Mouse (Mus musculus): Measurements from ENCODE around the gene Krt16. TPM values are rescaled to one million over a fixed set of nuclear protein-coding genes. Genes with fewer than 3 reads are reported as not detected.

The Krt16 gene
- polyA plus RNA-seq, 1 experiment, result not detected

DNA sequence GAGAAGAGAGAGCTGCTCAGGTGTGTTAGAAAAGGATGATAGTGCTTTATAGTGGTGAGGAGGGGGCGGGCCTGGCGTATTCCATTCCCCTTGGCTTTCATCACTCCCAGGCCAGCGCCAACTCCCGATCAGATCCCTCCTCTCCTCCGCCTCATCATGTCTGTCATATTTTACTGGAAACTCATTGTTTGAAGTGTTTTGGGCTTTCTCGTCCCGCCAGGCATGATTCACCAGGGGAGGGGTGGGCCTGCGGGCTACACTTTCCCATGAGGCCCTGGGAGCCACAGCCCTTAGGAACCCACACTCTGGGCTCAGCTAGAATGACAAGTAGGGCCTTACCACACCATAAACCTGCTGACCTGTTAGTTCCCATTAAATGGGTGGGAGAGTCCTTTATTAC is 41.2 kb downstream of the Krt16 start, which contains the start of gene Krt14:
Gene Krt14 (minus strand): TSS at position 51 of the 400 bp plus-strand sequence.
- H3K4me3 ChIP-seq (ENCODE audit: insufficient read depth, low read length), result no peak within 1 kb of the TSS
- no peaks in the 10 kb centered on the region for H3K4me1 ChIP-seq (ENCODE audit: control insufficient read depth, insufficient read depth, low read length)
- TF ChIP-seq POLR2A (IDR thresholded peaks at IDR 0.05; ENCODE audit: low read depth, low read length), result no peak
- TF ChIP-seq CTCF (IDR thresholded peaks at IDR 0.05; ENCODE audit: borderline replicate concordance, insufficient read depth, low read length), result no peak
- no peak within 1 kb of the TSS for H3K27ac ChIP-seq (ENCODE audit: insufficient read depth, low read length)

DNA sequence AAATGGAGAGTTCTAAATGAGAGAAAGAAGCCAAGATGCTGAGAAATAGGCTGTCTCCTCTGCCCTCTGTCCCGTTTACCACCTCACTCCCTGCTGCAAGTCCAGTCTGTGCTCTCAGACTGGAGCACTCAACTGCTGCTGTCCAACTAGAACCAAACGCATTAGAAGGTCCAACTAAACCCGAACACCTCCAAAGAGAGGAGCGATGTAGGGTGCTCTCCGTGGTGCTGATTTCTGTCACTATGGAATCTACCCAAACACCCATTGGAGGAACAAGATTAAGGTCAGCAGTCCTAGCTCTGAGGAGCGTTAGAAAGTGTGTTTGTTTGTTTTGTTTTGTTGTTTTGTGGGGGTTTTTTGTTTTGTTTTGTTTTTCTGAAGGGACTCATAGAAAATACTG is 45.3 kb downstream of the Krt16 start:
- no peak overlapping the region for H3K27ac ChIP-seq (ENCODE audit: insufficient read depth, low read length)
- H3K4me1 ChIP-seq (ENCODE audit: control insufficient read depth, insufficient read depth, low read length), result no peaks in the 10 kb centered on the region
- no peak for TF ChIP-seq POLR2A (IDR thresholded peaks at IDR 0.05; ENCODE audit: low read depth, low read length)
- no peak for TF ChIP-seq CTCF (IDR thresholded peaks at IDR 0.05; ENCODE audit: borderline replicate concordance, insufficient read depth, low read length)
- no peak overlapping the region for H3K4me3 ChIP-seq (ENCODE audit: insufficient read depth, low read length)

DNA sequence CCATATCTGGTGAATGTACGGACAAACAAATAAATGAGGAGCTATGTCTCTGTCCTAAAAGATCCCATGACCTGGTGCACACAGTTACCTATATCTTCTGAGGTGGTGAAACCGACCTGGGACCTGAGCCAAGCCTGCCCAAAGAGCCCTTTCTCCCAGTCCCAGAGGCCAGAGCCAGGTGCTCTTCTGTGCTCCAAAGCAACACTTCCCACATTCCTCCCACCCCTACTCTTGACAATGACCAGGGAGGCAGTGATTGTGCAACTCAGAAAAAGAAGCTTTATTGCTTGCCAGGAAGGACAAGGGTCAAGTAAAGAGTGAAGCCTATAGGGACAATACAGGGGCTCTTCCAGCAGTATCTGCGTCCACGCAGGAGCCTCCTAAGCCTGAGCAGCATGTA is 45.8 kb downstream of the Krt16 start:
- Histone ChIP-seq H3K4me1 (ENCODE audit: control insufficient read depth, insufficient read depth, low read length) (no peaks in the 10 kb centered on the region), H3K27ac (ENCODE audit: insufficient read depth, low read length) (no peak overlapping the region), H3K4me3 (ENCODE audit: insufficient read depth, low read length) (no peak overlapping the region)
- no peak for TF ChIP-seq CTCF (IDR thresholded peaks at IDR 0.05; ENCODE audit: borderline replicate concordance, insufficient read depth, low read length)
- TF ChIP-seq POLR2A (IDR thresholded peaks at IDR 0.05; ENCODE audit: low read depth, low read length), result no peak

DNA sequence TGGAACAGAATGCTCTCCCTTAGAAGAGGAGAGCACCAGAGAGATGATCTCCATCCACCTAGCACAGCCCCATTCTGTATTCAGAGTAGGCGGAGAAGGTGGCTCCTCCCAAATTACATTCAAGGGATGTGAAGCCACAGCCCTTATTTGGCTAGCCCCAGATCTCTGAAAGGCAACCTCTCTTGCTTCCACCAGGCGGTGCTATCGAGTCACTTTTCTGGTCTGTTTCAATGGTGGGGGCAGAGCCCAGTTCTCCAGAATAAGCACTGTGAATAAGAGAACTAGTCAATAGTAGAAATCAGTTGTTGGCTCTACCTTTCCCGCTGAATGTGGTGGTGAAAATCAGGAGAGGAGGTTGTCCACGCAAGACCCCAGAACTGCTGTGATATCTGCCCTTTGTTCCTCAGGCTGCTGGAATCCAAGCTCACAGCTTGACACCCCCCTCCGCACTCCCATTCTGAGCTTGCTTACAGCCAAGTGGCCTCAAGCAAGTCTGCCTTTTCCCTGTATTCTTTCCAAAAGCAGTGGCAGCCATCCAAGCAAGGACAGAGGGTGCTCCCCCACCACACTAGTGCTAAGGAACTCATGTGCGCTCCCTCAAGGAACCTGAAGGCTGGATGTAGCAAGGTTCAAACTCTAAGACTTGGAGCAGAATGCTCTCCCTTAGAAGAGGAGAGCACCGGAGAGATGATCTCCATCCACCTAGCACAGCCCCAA is 48.4 kb downstream of the Krt16 start:
- TF ChIP-seq POLR2A (IDR thresholded peaks at IDR 0.05; ENCODE audit: low read depth, low read length), result no peak
- TF ChIP-seq CTCF (IDR thresholded peaks at IDR 0.05; ENCODE audit: borderline replicate concordance, insufficient read depth, low read length), result no peak
- Histone ChIP-seq H3K4me1 (ENCODE audit: control insufficient read depth, insufficient read depth, low read length) (no peaks in the 10 kb centered on the region), H3K27ac (ENCODE audit: insufficient read depth, low read length) (no peak overlapping the region), H3K4me3 (ENCODE audit: insufficient read depth, low read length) (no peak overlapping the region)

DNA sequence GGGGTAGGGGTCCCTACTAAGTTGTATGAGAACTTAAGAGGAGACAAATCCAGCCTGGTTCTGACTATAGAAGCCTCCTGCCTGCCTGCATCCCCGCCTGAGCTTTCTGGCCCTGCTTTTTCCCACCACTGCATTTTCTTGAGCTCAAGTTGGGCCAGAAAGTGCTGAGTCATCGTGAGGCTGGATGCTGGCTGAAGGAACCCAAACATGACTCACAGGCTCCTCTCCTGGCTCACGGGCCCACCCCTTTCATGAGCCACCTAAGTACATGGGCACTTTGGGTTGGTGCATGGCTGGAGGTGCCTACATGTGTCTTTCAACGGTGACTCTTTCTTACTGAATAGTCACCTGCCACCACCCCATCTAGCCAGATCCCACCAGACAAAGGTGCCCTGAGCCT is 50.0 kb downstream of the Krt16 start:
- H3K27ac ChIP-seq (ENCODE audit: insufficient read depth, low read length), result no peak overlapping the region
- H3K4me1 ChIP-seq (ENCODE audit: control insufficient read depth, insufficient read depth, low read length), result no peaks in the 10 kb centered on the region
- TF ChIP-seq CTCF (IDR thresholded peaks at IDR 0.05; ENCODE audit: borderline replicate concordance, insufficient read depth, low read length) (no peak), POLR2A (IDR thresholded peaks at IDR 0.05; ENCODE audit: low read depth, low read length) (no peak)
- H3K4me3 ChIP-seq (ENCODE audit: insufficient read depth, low read length), result no peak overlapping the region

Other genes starting within 250 kb of the Krt16 start
- not detected in 2 replicates for gene Krt33a, start 232.7 kb downstream of the Krt16 start, polyA plus RNA-seq (2011; ENCODE audit: insufficient read length, low read depth, missing spikeins)
- not detected in 2 replicates for gene Krt33b, start 219.0 kb downstream of the Krt16 start, polyA plus RNA-seq (2011; ENCODE audit: insufficient read length, low read depth, missing spikeins)
- gene Krt34, start 207.3 kb downstream of the Krt16 start, polyA plus RNA-seq (2011; ENCODE audit: insufficient read length, low read depth, missing spikeins), result not detected in 2 replicates
- gene Krt31, start 198.4 kb downstream of the Krt16 start, polyA plus RNA-seq (2011; ENCODE audit: insufficient read length, low read depth, missing spikeins), result not detected in 2 replicates
- gene Krt32, start 160.7 kb downstream of the Krt16 start, polyA plus RNA-seq (2011; ENCODE audit: insufficient read length, low read depth, missing spikeins), result not detected in 2 replicates
- not detected in 2 replicates for gene Krt35, start 152.7 kb downstream of the Krt16 start, polyA plus RNA-seq (2011; ENCODE audit: insufficient read length, low read depth, missing spikeins)
- gene Krt36, start 143.3 kb downstream of the Krt16 start, polyA plus RNA-seq (2011; ENCODE audit: insufficient read length, low read depth, missing spikeins), result not detected in 2 replicates
- gene Krt13, start 127.3 kb downstream of the Krt16 start, polyA plus RNA-seq (2011; ENCODE audit: insufficient read length, low read depth, missing spikeins), result not detected in 2 replicates
- not detected in 2 replicates for gene Krt15, start 113.0 kb downstream of the Krt16 start, polyA plus RNA-seq (2011; ENCODE audit: insufficient read length, low read depth, missing spikeins)
- 4.7 and 10.8 TPM in 2 replicates for gene Krt19, start 100.2 kb downstream of the Krt16 start, polyA plus RNA-seq (2011; ENCODE audit: insufficient read length, low read depth, missing spikeins)
- not detected in 2 replicates for gene Krt9, start 55.7 kb downstream of the Krt16 start, polyA plus RNA-seq (2011; ENCODE audit: insufficient read length, low read depth, missing spikeins)
- gene Krt14, start 41.4 kb downstream of the Krt16 start, polyA plus RNA-seq (2011; ENCODE audit: insufficient read length, low read depth, missing spikeins), result not detected in 2 replicates
- not detected in 2 replicates for gene Krt17, start 12.1 kb upstream of the Krt16 start, polyA plus RNA-seq (2011; ENCODE audit: insufficient read length, low read depth, missing spikeins)
- gene Krt42, start 21.0 kb upstream of the Krt16 start, polyA plus RNA-seq (2011; ENCODE audit: insufficient read length, low read depth, missing spikeins), result not detected in 2 replicates
- 960 and 1,192 TPM in 2 replicates for gene Eif1, start 71.0 kb upstream of the Krt16 start, polyA plus RNA-seq (2011; ENCODE audit: insufficient read length, low read depth, missing spikeins)
- not detected in 2 replicates for gene Gast, start 85.5 kb upstream of the Krt16 start, polyA plus RNA-seq (2011; ENCODE audit: insufficient read length, low read depth, missing spikeins)
- gene Hap1, start 107.2 kb upstream of the Krt16 start, polyA plus RNA-seq (2011; ENCODE audit: insufficient read length, low read depth, missing spikeins), result 0.17 and 0.77 TPM in 2 replicates
- 61.1 and 82.2 TPM in 2 replicates for gene Jup, start 148.9 kb upstream of the Krt16 start, polyA plus RNA-seq (2011; ENCODE audit: insufficient read length, low read depth, missing spikeins)
- 75.2 and 85.8 TPM in 2 replicates for gene P3h4, start 165.9 kb upstream of the Krt16 start, polyA plus RNA-seq (2011; ENCODE audit: insufficient read length, low read depth, missing spikeins)
- 283 and 298 TPM in 2 replicates for gene Fkbp10, start 166.8 kb upstream of the Krt16 start, polyA plus RNA-seq (2011; ENCODE audit: insufficient read length, low read depth, missing spikeins)
- gene Nt5c3b, start 192.9 kb upstream of the Krt16 start, polyA plus RNA-seq (2011; ENCODE audit: insufficient read length, low read depth, missing spikeins), result 44.8 and 52.0 TPM in 2 replicates
- gene Klhl10, start 193.0 kb upstream of the Krt16 start, polyA plus RNA-seq (2011; ENCODE audit: insufficient read length, low read depth, missing spikeins), result 0.40 and 0.77 TPM in 2 replicates
- 20.9 and 21.4 TPM in 2 replicates for gene Klhl11, start 223.8 kb upstream of the Krt16 start, polyA plus RNA-seq (2011; ENCODE audit: insufficient read length, low read depth, missing spikeins)

All from embryonic fibroblast, embryonic 13.5 days (primary cell).